Mouse (Mus musculus) thymus, adult 2 months (tissue): ENCODE results near the gene Nell1.

Experiments used
- CTCF ChIP-seq: fragments of 200-500 bp; IDR thresholded peaks from 2 replicates; pipeline ENCODE4 v1.5.1; 2012; ENCODE audit warnings: mild to moderate bottlenecking, control low read depth, low read length, moderate library complexity, borderline replicate concordance; ENCODE audit not compliant: control insufficient read depth, poor library complexity, insufficient read depth; ENCODE audit errors: extremely low read depth
- POLR2A ChIP-seq: fragments of 200-500 bp; IDR thresholded peaks from 2 replicates; pipeline ENCODE4 v1.6.1; 2012; ENCODE audit warnings: mild to moderate bottlenecking, low read length, control low read depth, moderate library complexity; ENCODE audit not compliant: control insufficient read depth, poor library complexity, insufficient read depth; ENCODE audit errors: extremely low read depth

GRCm38 (mm10) chr7:49929999-49930398 is 44.7 kb upstream of the Nell1 start:
- TF ChIP-seq CTCF (no peak), POLR2A (no peak)
